Mouse (Mus musculus) E14TG2a.4 (cell line): Measurements from ENCODE around the gene Clasp1.

Experiments
- CTCF ChIP-seq: conservative IDR thresholded peaks from 2 replicates; pipeline ENCODE4 v1.5.1; 2014; ENCODE audit warnings: low read length
- NANOG ChIP-seq: IDR thresholded peaks from 2 replicates; pipeline ENCODE4 v1.6.1; 2014; ENCODE audit warnings: borderline replicate concordance, low read length, mixed read lengths
- POU5F1 ChIP-seq: IDR thresholded peaks from 2 replicates; pipeline ENCODE4 v1.6.1; 2014; ENCODE audit warnings: low read length, borderline replicate concordance

- no peak for TF ChIP-seq CTCF
- TF ChIP-seq NANOG: no peak
- TF ChIP-seq POU5F1: no peak
These were observed 112.8 kb downstream of the Clasp1 start for GRCm38 (mm10) chr1:118501691-118502090.
